Mouse (Mus musculus): ENCODE results near the gene Pigu. TPM values are rescaled to one million over a fixed set of nuclear protein-coding genes. Genes with fewer than 3 reads are reported as not detected.
A peak's percentile ranks its signal among the peaks of the same experiment; 100 is the strongest.

The Pigu gene
- polyA plus RNA-seq, 1 experiment from 2014 or later, result 63.6 TPM

- Histone ChIP-seq H3K4me2 (ENCODE audit: low read length) (no peak overlapping the region), H3K27ac (ENCODE audit: low read depth, low read length) (no peak overlapping the region), H3K36me3 (ENCODE audit: control insufficient read depth, insufficient read depth, low read length) (peaks cover 14% of the 10 kb centered on the region), H3K4me1 (ENCODE audit: control insufficient read depth, insufficient read depth, low read length) (no peaks in the 10 kb centered on the region), H3K4me3 (ENCODE audit: low read depth, low read length) (no peak overlapping the region), H3K27me3 (replicated peaks; ENCODE audit: control insufficient read depth, insufficient read depth, low read length) (no peaks in the 10 kb centered on the region), H3K9ac (ENCODE audit: low read length) (no peak overlapping the region), H3K9me3 (replicated peaks; ENCODE audit: control insufficient read depth, low read length) (no peaks in the 10 kb centered on the region)
- 93% methylated on average over 2 of the region's 2 CpGs for WGBS
- DNase-seq (ENCODE audit: low spot score) (no peak), ATAC-seq (no peak)
These were observed 38.6 kb downstream of the Pigu start for GRCm38 (mm10) chr2:155318618-155319017.

- no peak for ATAC-seq
- DNase-seq (ENCODE audit: low spot score), result no peak
- Histone ChIP-seq H3K9ac (ENCODE audit: low read length) (no peak overlapping the region), H3K4me1 (ENCODE audit: control insufficient read depth, insufficient read depth, low read length) (no peaks in the 10 kb centered on the region), H3K4me2 (ENCODE audit: low read length) (no peak overlapping the region), H3K36me3 (ENCODE audit: control insufficient read depth, insufficient read depth, low read length) (peaks cover 24% of the 10 kb centered on the region), H3K4me3 (ENCODE audit: low read depth, low read length) (no peak overlapping the region), H3K27me3 (replicated peaks; ENCODE audit: control insufficient read depth, insufficient read depth, low read length) (no peaks in the 10 kb centered on the region), H3K9me3 (replicated peaks; ENCODE audit: control insufficient read depth, low read length) (no peaks in the 10 kb centered on the region), H3K27ac (ENCODE audit: low read depth, low read length) (no peak overlapping the region)
- WGBS, result 62% methylated on average over 6 of the region's 6 CpGs
These were observed 43.6 kb downstream of the Pigu start for GRCm38 (mm10) chr2:155313671-155314070.

DNA sequence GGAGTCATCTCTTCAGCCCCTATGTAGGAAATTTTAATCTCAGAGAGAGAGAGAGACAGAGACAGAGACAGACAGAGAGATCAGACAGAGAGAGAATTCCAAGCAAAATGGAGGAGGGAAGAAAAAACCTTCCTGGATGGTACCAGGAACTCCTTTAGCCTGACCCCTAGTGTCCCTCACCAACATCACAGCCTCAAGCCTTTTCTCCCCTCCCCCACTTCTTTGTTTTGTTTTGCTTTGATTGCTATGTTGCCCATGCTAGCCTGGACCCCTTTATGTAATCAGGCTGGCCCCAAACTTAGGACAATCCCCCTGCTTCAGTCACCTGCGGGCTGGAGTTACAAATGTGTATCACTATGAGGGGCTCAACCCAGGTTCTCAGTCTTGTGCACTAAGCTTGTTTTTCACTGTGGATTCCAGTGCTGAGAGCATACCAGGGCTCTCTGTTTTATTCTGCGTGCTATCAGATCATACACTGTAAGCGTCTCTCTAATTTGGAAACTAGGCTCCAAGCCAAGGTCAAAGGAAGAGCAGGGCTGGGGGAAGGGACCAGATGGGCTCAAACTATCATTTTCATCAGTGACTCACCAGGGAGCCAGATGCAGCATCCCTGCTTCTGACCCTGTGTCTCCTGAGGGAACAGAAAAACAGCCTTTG lies 48.2 kb downstream of the Pigu start:
- Histone ChIP-seq H3K4me2 (ENCODE audit: low read length) (no peak overlapping the region), H3K9ac (ENCODE audit: low read length) (no peak overlapping the region), H3K4me3 (ENCODE audit: low read depth, low read length) (no peak overlapping the region), H3K27me3 (replicated peaks; ENCODE audit: control insufficient read depth, insufficient read depth, low read length) (no peaks in the 10 kb centered on the region), H3K27ac (ENCODE audit: low read depth, low read length) (peak overlapping the region; percentile 53; the same call in 1 of the 2 replicates), H3K36me3 (ENCODE audit: control insufficient read depth, insufficient read depth, low read length) (peaks cover 36% of the 10 kb centered on the region), H3K4me1 (ENCODE audit: control insufficient read depth, insufficient read depth, low read length) (no peaks in the 10 kb centered on the region), H3K9me3 (replicated peaks; ENCODE audit: control insufficient read depth, low read length) (no peaks in the 10 kb centered on the region)
- DNase-seq (ENCODE audit: low spot score) (peak; percentile 41), ATAC-seq (no peak)
- WGBS, result 33% methylated on average over 3 of the region's 3 CpGs

GRCm38 (mm10) chr2:155299563-155299962 lies 57.7 kb downstream of the Pigu start:
- ATAC-seq (no peak), DNase-seq (ENCODE audit: low spot score) (no peak)
- H3K4me2 ChIP-seq (ENCODE audit: low read length), result no peak overlapping the region
- H3K4me3 ChIP-seq (ENCODE audit: low read depth, low read length), result no peak overlapping the region
- no peaks in the 10 kb centered on the region for H3K9me3 ChIP-seq (replicated peaks; ENCODE audit: control insufficient read depth, low read length)
- H3K4me1 ChIP-seq (ENCODE audit: control insufficient read depth, insufficient read depth, low read length), result no peaks in the 10 kb centered on the region
- no peak overlapping the region for H3K9ac ChIP-seq (ENCODE audit: low read length)
- H3K27me3 ChIP-seq (replicated peaks; ENCODE audit: control insufficient read depth, insufficient read depth, low read length), result no peaks in the 10 kb centered on the region
- WGBS, result 87% methylated on average over 4 of the region's 4 CpGs
- no peak overlapping the region for H3K27ac ChIP-seq (ENCODE audit: low read depth, low read length)
- peaks cover 69% of the 10 kb centered on the region for H3K36me3 ChIP-seq (ENCODE audit: control insufficient read depth, insufficient read depth, low read length)

- Histone ChIP-seq H3K9me3 (replicated peaks; ENCODE audit: control insufficient read depth, low read length) (no peaks in the 10 kb centered on the region), H3K27ac (ENCODE audit: low read depth, low read length) (no peak overlapping the region), H3K36me3 (ENCODE audit: control insufficient read depth, insufficient read depth, low read length) (peaks cover 94% of the 10 kb centered on the region), H3K27me3 (replicated peaks; ENCODE audit: control insufficient read depth, insufficient read depth, low read length) (no peaks in the 10 kb centered on the region), H3K4me3 (ENCODE audit: low read depth, low read length) (no peak overlapping the region), H3K4me2 (ENCODE audit: low read length) (no peak overlapping the region), H3K4me1 (ENCODE audit: control insufficient read depth, insufficient read depth, low read length) (no peaks in the 10 kb centered on the region), H3K9ac (ENCODE audit: low read length) (no peak overlapping the region)
- 94% methylated on average over 6 of the region's 6 CpGs for WGBS
- no peak for DNase-seq (ENCODE audit: low spot score)
- ATAC-seq, result no peak
These were observed 61.8 kb downstream of the Pigu start for GRCm38 (mm10) chr2:155295453-155295852.

GRCm38 (mm10) chr2:155293946-155294345 lies 63.3 kb downstream of the Pigu start:
- no peak overlapping the region for H3K4me3 ChIP-seq (ENCODE audit: low read depth, low read length)
- H3K4me1 ChIP-seq (ENCODE audit: control insufficient read depth, insufficient read depth, low read length), result no peaks in the 10 kb centered on the region
- H3K27me3 ChIP-seq (replicated peaks; ENCODE audit: control insufficient read depth, insufficient read depth, low read length), result no peaks in the 10 kb centered on the region
- H3K9ac ChIP-seq (ENCODE audit: low read length), result no peak overlapping the region
- ATAC-seq (no peak), DNase-seq (ENCODE audit: low spot score) (no peak)
- H3K27ac ChIP-seq (ENCODE audit: low read depth, low read length), result no peak overlapping the region
- H3K36me3 ChIP-seq (ENCODE audit: control insufficient read depth, insufficient read depth, low read length), result peaks cover 92% of the 10 kb centered on the region
- H3K4me2 ChIP-seq (ENCODE audit: low read length), result no peak overlapping the region
- no peaks in the 10 kb centered on the region for H3K9me3 ChIP-seq (replicated peaks; ENCODE audit: control insufficient read depth, low read length)
- 96% methylated on average over 4 of the region's 4 CpGs for WGBS

DNA sequence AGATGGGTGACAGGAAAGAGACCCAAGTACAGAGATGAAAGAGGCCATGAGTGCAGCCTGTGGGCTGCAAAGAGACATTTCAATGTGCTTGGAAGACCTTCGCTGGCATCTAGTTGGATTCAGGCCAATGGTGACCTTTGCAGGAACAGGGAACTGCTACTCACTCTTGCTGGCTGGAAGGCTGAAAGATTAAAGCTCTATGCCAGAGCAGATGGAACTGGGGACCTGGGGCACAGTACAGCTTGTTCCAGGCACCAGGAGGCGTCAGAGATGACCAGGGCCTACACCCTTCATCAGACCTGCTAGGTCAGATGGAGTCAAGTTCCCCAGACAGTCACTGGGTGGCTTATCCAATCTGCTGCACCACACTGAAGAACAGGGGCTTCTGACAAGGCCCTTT lies 63.8 kb downstream of the Pigu start:
- Histone ChIP-seq H3K4me3 (ENCODE audit: low read depth, low read length) (no peak overlapping the region), H3K9ac (ENCODE audit: low read length) (no peak overlapping the region), H3K9me3 (replicated peaks; ENCODE audit: control insufficient read depth, low read length) (no peaks in the 10 kb centered on the region), H3K4me1 (ENCODE audit: control insufficient read depth, insufficient read depth, low read length) (no peaks in the 10 kb centered on the region), H3K27me3 (replicated peaks; ENCODE audit: control insufficient read depth, insufficient read depth, low read length) (no peaks in the 10 kb centered on the region), H3K36me3 (ENCODE audit: control insufficient read depth, insufficient read depth, low read length) (peaks cover 87% of the 10 kb centered on the region), H3K4me2 (ENCODE audit: low read length) (no peak overlapping the region), H3K27ac (ENCODE audit: low read depth, low read length) (no peak overlapping the region)
- ATAC-seq (no peak), DNase-seq (ENCODE audit: low spot score) (no peak)
- 88% methylated on average over 2 of the region's 2 CpGs for WGBS

- WGBS, result 94% methylated on average over 8 of the region's 8 CpGs
- peaks cover 54% of the 10 kb centered on the region for H3K36me3 ChIP-seq (ENCODE audit: control insufficient read depth, insufficient read depth, low read length)
- H3K27ac ChIP-seq (ENCODE audit: low read depth, low read length), result no peak overlapping the region
- no peak overlapping the region for H3K9ac ChIP-seq (ENCODE audit: low read length)
- H3K4me1 ChIP-seq (ENCODE audit: control insufficient read depth, insufficient read depth, low read length), result no peaks in the 10 kb centered on the region
- H3K4me3 ChIP-seq (ENCODE audit: low read depth, low read length), result no peak overlapping the region
- H3K9me3 ChIP-seq (replicated peaks; ENCODE audit: control insufficient read depth, low read length), result no peaks in the 10 kb centered on the region
- ATAC-seq (no peak), DNase-seq (ENCODE audit: low spot score) (no peak)
- H3K27me3 ChIP-seq (replicated peaks; ENCODE audit: control insufficient read depth, insufficient read depth, low read length), result no peaks in the 10 kb centered on the region
- no peak overlapping the region for H3K4me2 ChIP-seq (ENCODE audit: low read length)
These were observed 67.2 kb downstream of the Pigu start for GRCm38 (mm10) chr2:155290066-155290465.

DNA sequence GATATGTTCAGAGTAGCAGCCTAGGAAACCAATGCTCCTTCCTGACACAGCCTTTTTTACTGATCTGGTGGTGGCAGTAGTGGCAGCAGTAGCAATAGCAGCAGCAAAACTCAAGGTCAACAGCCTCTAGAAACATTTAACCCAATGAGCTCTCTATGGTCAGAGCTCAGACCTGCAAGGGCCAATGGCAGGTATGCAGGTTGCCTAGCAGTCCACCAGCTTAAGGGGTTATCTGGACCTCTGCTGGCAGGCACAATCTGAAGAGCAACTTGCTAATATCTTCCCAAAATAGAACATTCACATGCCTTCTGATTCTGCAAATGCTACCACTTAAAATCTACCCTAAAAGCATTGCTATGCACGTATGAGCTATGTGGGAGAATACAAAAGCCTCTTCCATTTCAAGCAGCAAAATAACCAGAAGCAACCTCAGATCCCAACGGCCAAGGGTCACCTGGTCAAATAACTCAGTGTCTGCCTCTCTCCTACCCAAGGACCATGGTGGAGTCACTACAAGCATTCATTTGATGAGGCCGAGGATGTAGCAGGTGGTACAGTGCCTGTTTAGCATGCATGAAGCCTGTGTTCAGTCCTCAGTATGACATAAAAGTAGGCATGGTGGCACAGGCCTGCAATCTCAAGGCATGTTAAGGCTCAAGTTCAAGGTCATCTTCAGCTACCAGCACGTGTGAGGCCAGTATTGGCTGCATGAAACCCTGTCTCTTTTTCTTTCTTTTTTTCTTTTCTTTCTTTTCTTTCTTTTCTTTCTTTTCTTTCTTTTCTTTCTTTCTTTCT lies 69.6 kb downstream of the Pigu start:
- no peak overlapping the region for H3K9ac ChIP-seq (ENCODE audit: low read length)
- no peaks in the 10 kb centered on the region for H3K9me3 ChIP-seq (replicated peaks; ENCODE audit: control insufficient read depth, low read length)
- H3K27ac ChIP-seq (ENCODE audit: low read depth, low read length), result no peak overlapping the region
- no peak for DNase-seq (ENCODE audit: low spot score)
- no peaks in the 10 kb centered on the region for H3K27me3 ChIP-seq (replicated peaks; ENCODE audit: control insufficient read depth, insufficient read depth, low read length)
- WGBS, result 81% methylated on average over 4 of the region's 4 CpGs
- no peaks in the 10 kb centered on the region for H3K4me1 ChIP-seq (ENCODE audit: control insufficient read depth, insufficient read depth, low read length)
- no peak overlapping the region for H3K4me3 ChIP-seq (ENCODE audit: low read depth, low read length)
- peaks cover 42% of the 10 kb centered on the region for H3K36me3 ChIP-seq (ENCODE audit: control insufficient read depth, insufficient read depth, low read length)
- no peak for ATAC-seq
- H3K4me2 ChIP-seq (ENCODE audit: low read length), result no peak overlapping the region

Data from forebrain, embryonic 14.5 days (tissue).